Mouse (Mus musculus): ENCODE data around the gene Cbfb.

- TF ChIP-seq CTCF (IDR thresholded peaks at IDR 0.05; ENCODE audit: low read depth, low read length) (no peak), TAL1 (conservative IDR thresholded peaks at IDR 0.05; ENCODE audit: low read depth, low read length) (no peak), GATA1 (IDR thresholded peaks at IDR 0.05; ENCODE audit: borderline replicate concordance, low read length) (no peak), POLR2AphosphoS5 (IDR thresholded peaks at IDR 0.05; ENCODE audit: insufficient replicate concordance, low read depth, low read length) (no peak), GATA2 (IDR thresholded peaks at IDR 0.05; ENCODE audit: borderline replicate concordance, low read depth, low read length) (no peak)
Measured at GRCm38 (mm10) chr8:105214104-105214503, 43.6 kb downstream of the Cbfb start.
